Mouse (Mus musculus) spleen, adult 12 weeks (tissue): Measurements from ENCODE around the gene Syce3.
"Not testable (repeated sequence)": the region's sequence is repeated elsewhere in the genome, so short reads cannot be mapped to it uniquely, and the experiment has no call there.

Experiments used
- DNase-seq: peaks from one replicate; pipeline ENCODE4 v3.0.0; 2022; ENCODE audit warnings: low spot score

The Syce3 gene

GRCm38 (mm10) chr15:89410118-89410517, at the start of gene Syce3:
TSS of gene Syce3 (minus strand) at chr15:89410503.
- no peak for DNase-seq

GRCm38 (mm10) chr15:89459821-89460220, 49.5 kb upstream of the Syce3 start:
- no peak for DNase-seq

GRCm38 (mm10) chr15:89458942-89459341, 48.6 kb upstream of the Syce3 start:
- no peak for DNase-seq

- DNase-seq, result no peak
Measured at GRCm38 (mm10) chr15:89455642-89456041, 45.3 kb upstream of the Syce3 start.

GRCm38 (mm10) chr15:89454857-89455256, 44.6 kb upstream of the Syce3 start:
- no peak for DNase-seq

GRCm38 (mm10) chr15:89453865-89454478, 43.7 kb upstream of the Syce3 start, which contains the start of gene Mapk8ip2:
TSS of gene Mapk8ip2 (plus strand) at chr15:89453913.
- DNase-seq, result no peak

GRCm38 (mm10) chr15:89452906-89453864, 42.9 kb upstream of the Syce3 start:
- no peak for DNase-seq

- no peak for DNase-seq
Measured at GRCm38 (mm10) chr15:89442486-89443070, 32.3 kb upstream of the Syce3 start.

GRCm38 (mm10) chr15:89435878-89436277, 25.6 kb upstream of the Syce3 start:
- no peak for DNase-seq

- no peak for DNase-seq
Measured at GRCm38 (mm10) chr15:89434136-89434535, 23.8 kb upstream of the Syce3 start.

GRCm38 (mm10) chr15:89432946-89433345, 22.6 kb upstream of the Syce3 start:
- no peak for DNase-seq

- no peak for DNase-seq
Measured at GRCm38 (mm10) chr15:89431806-89432205, 21.5 kb upstream of the Syce3 start.

- no peak for DNase-seq
Measured at GRCm38 (mm10) chr15:89431271-89431670, 21.0 kb upstream of the Syce3 start.

- DNase-seq, result not testable (repeated sequence)
Measured at GRCm38 (mm10) chr15:89430771-89431170, 20.5 kb upstream of the Syce3 start.

- DNase-seq, result peak; percentile 8
Measured at GRCm38 (mm10) chr15:89430341-89430740, 20.0 kb upstream of the Syce3 start.

GRCm38 (mm10) chr15:89429352-89430221, 19.3 kb upstream of the Syce3 start, which contains the start of the genes C730034F03Rik, Gm44502 and Chkb:
TSS of gene C730034F03Rik (plus strand) at chr15:89429589.
TSS of gene Gm44502 (minus strand) at chr15:89429696.
TSS of gene Chkb (minus strand) at chr15:89429908.
- peak; percentile 89 for DNase-seq

- no peak for DNase-seq
Measured at GRCm38 (mm10) chr15:89428821-89429351, 18.6 kb upstream of the Syce3 start.

GRCm38 (mm10) chr15:89428136-89428790, 18.0 kb upstream of the Syce3 start:
- no peak for DNase-seq

GRCm38 (mm10) chr15:89426716-89427115, 16.4 kb upstream of the Syce3 start:
- no peak for DNase-seq

- no peak for DNase-seq
Measured at GRCm38 (mm10) chr15:89425711-89426121, 15.4 kb upstream of the Syce3 start, which contains the start of gene Cpt1b. TSS of gene Cpt1b (minus strand) at chr15:89425863.

- DNase-seq, result no peak
Measured at GRCm38 (mm10) chr15:89424621-89425020, 14.3 kb upstream of the Syce3 start.
